Mouse (Mus musculus): ENCODE data around the gene Gm20870.
"Not testable (repeated sequence)": the region's sequence is repeated elsewhere in the genome, so short reads cannot be mapped to it uniquely, and the experiment has no call there.

Gm20870 gene

DNA sequence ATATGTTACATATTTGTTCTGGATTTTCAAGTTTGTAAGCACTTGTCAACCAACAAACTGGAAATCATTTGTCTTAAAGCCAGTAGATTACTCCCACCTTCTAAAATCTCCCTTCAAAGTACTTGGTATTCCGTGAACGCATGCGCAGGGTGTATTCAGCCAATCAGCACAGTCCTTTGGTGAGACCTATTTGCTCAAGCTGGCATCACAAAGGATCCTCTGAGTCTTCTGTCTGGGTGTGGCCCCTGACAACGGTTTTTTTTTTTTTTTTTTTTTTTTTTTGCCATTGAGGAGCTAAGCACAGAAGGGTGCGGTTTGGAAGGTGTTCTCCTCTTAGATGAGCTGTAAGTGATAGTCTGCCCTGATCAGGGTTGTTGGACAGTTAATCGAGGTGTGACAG, at the start of gene Gm20870:
Gm20870 (plus strand) TSS at position 301 of the 400 bp plus-strand sequence.
- not testable (repeated sequence) for DNase-seq (ENCODE audit: extremely low read depth, low read depth, low spot score)

Measured in fat pad, adult 2 months (tissue).